Mouse (Mus musculus) midbrain, embryonic 12.5 days (tissue): ENCODE results near the gene Slc44a5. TPM values are rescaled to one million over a fixed set of nuclear protein-coding genes. Genes with fewer than 3 reads are reported as not detected.

ENCODE experiments used
- ATAC-seq: fragments of 200-750 bp; cut with Nextera tagmentation; 2 replicates; pipeline ENCODE4 v1.8.0; 2017; ENCODE audit warnings: low read depth, moderate TSS enrichment, moderate library complexity; ENCODE audit not compliant: low FRiP score
- H3K27ac ChIP-seq: fragments of 300-500 bp; sonication (generic); replicated peaks from 2 replicates; pipeline ENCODE4 v1.5.1; 2016; ENCODE audit warnings: mild to moderate bottlenecking
- H3K27me3 ChIP-seq: fragments of 300-500 bp; sonication (generic); 2 replicates; pipeline ENCODE4 v1.6.1; 2016; ENCODE audit warnings: mild to moderate bottlenecking
- H3K36me3 ChIP-seq: fragments of 300-500 bp; sonication (generic); 2 replicates; pipeline ENCODE4 v1.6.1; 2016
- H3K4me1 ChIP-seq: fragments of 300-500 bp; sonication (generic); 2 replicates; pipeline ENCODE4 v1.6.1; 2016
- H3K4me2 ChIP-seq: fragments of 300-500 bp; sonication (generic); replicated peaks from 2 replicates; pipeline ENCODE4 v1.6.1; 2016; ENCODE audit warnings: mild to moderate bottlenecking, moderate library complexity
- H3K4me3 ChIP-seq: fragments of 300-500 bp; sonication (generic); 2 replicates; pipeline ENCODE4 v1.5.1; 2016; ENCODE audit warnings: mild to moderate bottlenecking
- H3K9ac ChIP-seq: fragments of 300-500 bp; sonication (generic); replicated peaks from 2 replicates; pipeline ENCODE4 v1.6.1; 2016; ENCODE audit warnings: mild to moderate bottlenecking, moderate library complexity
- H3K9me3 ChIP-seq: fragments of 300-500 bp; sonication (generic); 2 replicates; pipeline ENCODE4 v1.6.1; 2016; ENCODE audit warnings: mild to moderate bottlenecking
- WGBS: fragments of 180-500 bp; shearing (Covaris S2); methylation state at CpG from one replicate; pipeline ENCODE4 v1.1.7; 2016; 5-methylcytosine and 5-hydroxymethylcytosine counted together
- polyA plus RNA-seq: library from polyadenylated mRNA; unstranded; fragments of >200 nt; fragmentation: Nextera tagmentation; extraction: Ambion mirVana; gene quantifications from 2 replicates; pipeline ENCODE4 v1.2.1, GENCODE M21; 2016

The Slc44a5 gene
- polyA plus RNA-seq, 1 experiment from 2014 or later, result 6.1 TPM

DNA sequence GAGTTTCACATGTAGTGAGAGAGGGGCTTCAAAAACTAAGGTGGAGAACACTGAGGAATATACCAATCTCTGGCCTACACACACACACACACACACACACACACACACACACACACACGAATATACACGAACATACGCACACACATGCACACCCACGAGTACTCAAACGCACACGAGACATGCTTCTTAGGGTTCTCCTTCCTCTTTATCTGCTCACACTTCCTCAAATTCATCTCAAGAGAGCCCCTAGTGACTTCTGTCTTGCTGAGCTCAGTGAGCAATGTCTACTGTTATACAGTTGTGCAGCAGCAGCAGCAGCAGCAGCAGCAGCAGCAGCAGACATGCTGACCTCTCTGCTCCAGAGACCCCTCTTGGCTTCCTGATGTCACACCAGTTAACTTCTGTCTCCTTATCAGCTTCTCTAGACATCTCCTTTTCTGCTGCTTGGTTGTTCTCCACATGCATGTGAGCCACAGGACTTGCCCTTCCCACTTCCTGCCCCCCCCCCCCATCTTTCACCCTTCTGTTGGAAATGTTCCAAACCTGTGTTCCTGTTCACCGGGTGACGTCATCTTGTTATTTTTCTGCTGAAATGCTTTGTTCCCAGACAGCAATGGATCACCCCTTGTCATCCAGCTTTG is 204.5 kb downstream of the Slc44a5 start:
- ATAC-seq, result no peak

DNA sequence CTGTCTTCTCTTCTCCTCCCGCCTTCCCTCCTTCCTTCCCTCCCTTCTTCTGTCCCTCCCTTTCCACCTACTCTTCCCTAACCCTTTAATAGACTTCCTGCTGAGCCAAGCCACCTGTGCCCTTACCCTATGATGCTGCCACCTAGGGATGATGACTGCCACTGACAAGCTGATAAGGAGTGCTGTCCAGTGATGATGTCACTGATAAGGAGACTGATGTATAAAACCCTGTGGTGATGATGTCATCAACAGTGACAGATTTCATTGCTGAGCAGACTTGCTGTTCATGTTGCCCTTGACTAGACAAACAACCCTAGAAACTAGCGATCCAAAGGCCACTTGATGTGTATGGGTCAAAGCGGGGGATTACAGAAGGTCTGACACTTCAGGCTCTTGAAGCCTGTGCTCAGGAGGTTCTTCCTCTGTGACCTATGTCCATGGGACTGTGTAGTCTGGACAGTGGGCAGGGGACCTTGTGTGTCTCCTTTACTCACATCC is 206.2 kb downstream of the Slc44a5 start:
- Histone ChIP-seq H3K4me1 (no peaks in the 10 kb centered on the region), H3K9me3 (no peaks in the 10 kb centered on the region), H3K27ac (no peak overlapping the region), H3K4me3 (no peak overlapping the region), H3K4me2 (no peak overlapping the region), H3K27me3 (0 out of 2 replicates have a peak, but pooled peaks cover 3% of the 10 kb centered on the region), H3K9ac (no peak overlapping the region), H3K36me3 (no peaks in the 10 kb centered on the region)
- ATAC-seq, result no peak
- WGBS, result 97% methylated on average over 2 of the region's 3 CpGs

More for the DNA sequence above, 204.5 kb downstream of the Slc44a5 start:
- H3K4me3 ChIP-seq, result no peak overlapping the region
- 92% methylated on average over 8 of the region's 8 CpGs for WGBS
- H3K4me1 ChIP-seq, result peaks cover 9% of the 10 kb centered on the region
- no peak overlapping the region for H3K27ac ChIP-seq
- no peak overlapping the region for H3K9ac ChIP-seq
- no peaks in the 10 kb centered on the region for H3K36me3 ChIP-seq
- H3K9me3 ChIP-seq, result no peaks in the 10 kb centered on the region
- H3K27me3 ChIP-seq, result 0 out of 2 replicates have a peak, but pooled peaks cover 3% of the 10 kb centered on the region
- H3K4me2 ChIP-seq, result no peak overlapping the region

DNA sequence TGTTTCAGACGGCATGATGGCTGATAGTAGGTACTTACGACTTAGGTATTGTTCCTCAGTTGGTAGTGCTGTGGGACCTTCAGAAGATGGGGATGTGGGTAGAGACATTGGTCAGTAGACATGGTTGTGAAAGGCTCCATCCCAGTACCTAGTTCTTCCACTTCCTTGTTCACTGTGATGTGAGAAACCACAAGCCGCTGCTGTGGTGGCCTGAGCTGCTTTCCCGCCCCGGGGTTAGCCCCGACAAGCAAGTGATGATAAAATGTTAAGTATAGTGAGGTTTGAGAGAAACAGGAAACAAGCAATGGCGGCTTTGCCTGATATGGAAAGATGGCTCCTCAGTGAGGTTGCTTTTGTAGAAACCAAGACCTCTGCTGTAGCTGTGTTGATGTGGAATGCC is 209.8 kb downstream of the Slc44a5 start:
- H3K27me3 ChIP-seq, result no peaks in the 10 kb centered on the region
- WGBS, result 88% methylated on average over 7 of the region's 7 CpGs
- no peak overlapping the region for H3K4me3 ChIP-seq
- no peak overlapping the region for H3K27ac ChIP-seq
- H3K9ac ChIP-seq, result no peak overlapping the region
- no peaks in the 10 kb centered on the region for H3K36me3 ChIP-seq
- H3K4me1 ChIP-seq, result no peaks in the 10 kb centered on the region
- no peak for ATAC-seq
- no peaks in the 10 kb centered on the region for H3K9me3 ChIP-seq
- no peak overlapping the region for H3K4me2 ChIP-seq

DNA sequence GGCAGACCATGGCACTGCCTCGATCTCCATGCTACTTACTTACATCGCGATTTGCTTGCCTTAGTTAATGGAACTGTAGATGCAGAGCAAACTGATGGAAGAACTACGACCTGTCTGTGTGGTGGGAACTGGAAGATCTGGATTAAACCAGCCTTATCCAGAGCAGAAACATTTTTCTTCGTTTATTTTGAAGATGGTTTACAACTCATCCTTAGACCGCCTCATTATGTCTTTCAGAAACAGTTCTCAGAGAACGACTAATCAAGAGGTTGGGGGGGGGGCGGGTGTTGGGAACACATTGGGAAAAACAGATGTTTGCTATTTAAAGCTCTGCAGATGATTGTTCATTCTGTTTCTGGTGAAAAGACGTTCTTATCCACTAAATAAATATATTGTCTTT is 210.7 kb downstream of the Slc44a5 start:
- Histone ChIP-seq H3K4me2 (no peak overlapping the region), H3K36me3 (no peaks in the 10 kb centered on the region), H3K4me1 (peaks cover 6% of the 10 kb centered on the region; the same call in 1 of the 2 replicates), H3K4me3 (no peak overlapping the region), H3K9ac (no peak overlapping the region), H3K27me3 (no peaks in the 10 kb centered on the region), H3K27ac (no peak overlapping the region), H3K9me3 (no peaks in the 10 kb centered on the region)
- 89% methylated on average over 9 of the region's 9 CpGs for WGBS
- ATAC-seq, result no peak

DNA sequence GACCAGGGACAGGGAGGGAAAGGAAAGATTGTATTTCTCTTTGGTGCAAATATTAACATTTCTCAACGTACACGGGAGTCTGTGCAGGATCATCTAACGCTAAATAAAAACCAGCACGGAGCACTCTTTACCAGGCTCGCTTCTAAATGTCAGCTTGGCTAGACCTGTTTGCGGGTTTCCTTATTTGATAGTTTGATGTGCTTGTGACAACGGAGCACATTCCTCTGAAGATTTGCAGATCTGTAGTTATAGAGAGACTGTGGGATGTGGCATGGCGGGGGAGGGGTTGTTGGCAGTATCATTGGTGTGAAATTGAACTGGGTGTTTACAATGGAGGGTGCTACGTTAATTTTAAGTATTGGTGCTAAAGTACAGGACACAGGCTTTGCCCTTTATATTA is 215.4 kb downstream of the Slc44a5 start:
- Histone ChIP-seq H3K27ac (no peak overlapping the region), H3K9me3 (no peaks in the 10 kb centered on the region), H3K27me3 (no peaks in the 10 kb centered on the region), H3K4me3 (no peak overlapping the region), H3K36me3 (no peaks in the 10 kb centered on the region), H3K4me1 (peaks cover 24% of the 10 kb centered on the region), H3K4me2 (no peak overlapping the region), H3K9ac (no peak overlapping the region)
- no peak for ATAC-seq
- WGBS, result 68% methylated on average over 9 of the region's 9 CpGs

DNA sequence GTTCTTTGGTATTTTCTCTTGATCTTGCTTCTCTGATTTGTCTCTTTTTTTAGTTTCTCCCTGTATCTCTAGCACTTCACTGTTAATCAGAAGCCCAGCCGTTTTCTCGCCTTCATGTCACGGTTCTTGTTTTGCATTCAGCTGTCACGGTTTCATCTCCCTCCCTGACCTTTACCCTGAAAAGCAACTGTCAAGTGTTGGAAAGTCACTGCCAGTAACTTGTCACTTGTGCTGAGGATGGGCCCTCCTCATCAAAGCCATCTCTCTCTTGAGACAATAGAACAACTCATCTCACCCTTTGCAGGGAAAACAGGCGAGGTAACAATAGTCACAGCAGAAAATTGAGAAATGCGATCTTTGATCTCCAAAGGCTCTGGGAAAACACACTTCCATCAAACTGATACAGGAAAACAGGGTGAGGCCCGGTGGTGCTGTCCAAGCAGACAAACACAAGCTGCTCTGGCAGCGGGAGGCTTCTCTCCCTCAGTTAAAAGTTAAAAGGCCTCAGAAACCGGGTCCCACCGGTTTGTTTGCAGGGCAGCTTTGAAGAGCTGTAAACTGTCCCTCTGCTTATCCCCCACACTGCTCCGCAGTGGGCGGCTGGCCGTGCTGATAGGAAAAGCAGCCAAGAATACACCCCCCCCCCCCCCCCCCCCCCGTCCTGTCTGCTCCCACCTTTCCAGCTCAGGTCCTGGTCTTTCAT is 219.2 kb downstream of the Slc44a5 start:
- no peaks in the 10 kb centered on the region for H3K27me3 ChIP-seq
- no peak overlapping the region for H3K4me3 ChIP-seq
- H3K27ac ChIP-seq, result no peak overlapping the region; the same call in 1 of the 2 replicates
- H3K9me3 ChIP-seq, result no peaks in the 10 kb centered on the region
- H3K4me2 ChIP-seq, result peak overlapping the region; percentile 16
- H3K36me3 ChIP-seq, result no peaks in the 10 kb centered on the region
- H3K9ac ChIP-seq, result no peak overlapping the region
- 6% methylated on average over 11 of the region's 14 CpGs for WGBS
- ATAC-seq, result peak; percentile 25; the same call in 1 of the 2 replicates
- peaks cover 35% of the 10 kb centered on the region for H3K4me1 ChIP-seq

DNA sequence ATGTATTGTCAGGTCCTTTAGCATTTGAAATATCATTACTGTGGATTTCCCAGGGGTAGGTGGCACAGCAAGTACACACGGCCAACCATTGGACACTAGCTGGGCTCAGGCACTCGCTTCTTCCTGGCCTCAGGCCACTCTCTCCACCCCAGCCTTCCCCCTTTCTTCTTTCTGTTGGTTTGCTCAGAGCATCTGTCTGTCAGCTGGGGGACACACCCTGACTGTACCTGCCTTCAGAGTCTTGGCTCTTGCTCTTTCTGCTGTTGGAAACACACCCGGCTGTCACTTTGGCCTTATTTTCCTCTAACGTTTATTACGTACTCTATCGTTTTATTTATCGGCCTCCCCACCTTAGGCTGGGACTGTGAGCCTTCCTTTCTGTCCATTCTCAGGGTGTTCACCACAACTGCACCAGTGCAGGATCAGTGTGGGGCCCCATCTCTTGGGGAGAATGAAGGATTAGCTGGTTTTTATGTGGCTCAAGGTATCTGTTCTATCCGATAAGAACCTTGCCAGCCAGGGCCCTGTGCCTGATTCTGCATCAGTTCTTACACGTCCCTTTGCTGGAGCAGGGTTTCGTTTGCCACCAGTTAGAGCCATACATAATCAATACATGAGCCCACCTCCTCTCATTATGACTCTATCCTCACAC is 220.1 kb downstream of the Slc44a5 start:
- H3K27ac ChIP-seq, result no peak overlapping the region; the same call in 1 of the 2 replicates
- peak; percentile 21; the same call in 1 of the 2 replicates for ATAC-seq
- no peaks in the 10 kb centered on the region for H3K36me3 ChIP-seq
- peak overlapping the region; percentile 16 for H3K4me2 ChIP-seq
- 54% methylated on average over 10 of the region's 10 CpGs for WGBS
- no peaks in the 10 kb centered on the region for H3K27me3 ChIP-seq
- no peak overlapping the region for H3K4me3 ChIP-seq
- no peak overlapping the region for H3K9ac ChIP-seq
- peaks cover 35% of the 10 kb centered on the region for H3K4me1 ChIP-seq
- no peaks in the 10 kb centered on the region for H3K9me3 ChIP-seq

DNA sequence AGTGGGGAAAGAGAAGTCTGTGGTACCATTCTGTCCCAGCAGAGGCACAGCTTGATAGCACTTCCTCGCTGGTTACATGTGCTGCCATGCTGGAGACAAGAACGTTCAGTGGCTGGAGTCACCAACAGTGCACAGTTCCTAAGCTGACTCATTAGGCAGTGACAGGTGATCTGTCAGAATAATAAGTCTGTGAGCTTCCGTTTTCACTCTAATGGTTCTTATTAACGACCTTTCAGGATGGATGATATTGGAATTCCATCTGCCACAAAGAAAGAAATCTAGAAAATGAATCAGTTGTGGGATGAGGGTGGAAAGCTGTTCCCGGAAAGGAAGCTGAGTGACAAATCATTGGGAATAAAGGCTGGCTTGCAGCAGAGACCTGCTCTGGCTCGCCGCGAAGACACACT is 227.2 kb downstream of the Slc44a5 start:
- whole genome bisulfite sequencing, result 79% methylated on average over 8 of the region's 8 CpGs
- H3K9me3 ChIP-seq, result no peaks in the 10 kb centered on the region
- H3K4me1 ChIP-seq, result no peaks in the 10 kb centered on the region
- H3K27ac ChIP-seq, result no peak overlapping the region
- no peak overlapping the region for H3K4me2 ChIP-seq
- H3K36me3 ChIP-seq, result no peaks in the 10 kb centered on the region
- no peak overlapping the region for H3K4me3 ChIP-seq
- ATAC-seq, result no peak
- no peak overlapping the region for H3K9ac ChIP-seq
- no peaks in the 10 kb centered on the region for H3K27me3 ChIP-seq

DNA sequence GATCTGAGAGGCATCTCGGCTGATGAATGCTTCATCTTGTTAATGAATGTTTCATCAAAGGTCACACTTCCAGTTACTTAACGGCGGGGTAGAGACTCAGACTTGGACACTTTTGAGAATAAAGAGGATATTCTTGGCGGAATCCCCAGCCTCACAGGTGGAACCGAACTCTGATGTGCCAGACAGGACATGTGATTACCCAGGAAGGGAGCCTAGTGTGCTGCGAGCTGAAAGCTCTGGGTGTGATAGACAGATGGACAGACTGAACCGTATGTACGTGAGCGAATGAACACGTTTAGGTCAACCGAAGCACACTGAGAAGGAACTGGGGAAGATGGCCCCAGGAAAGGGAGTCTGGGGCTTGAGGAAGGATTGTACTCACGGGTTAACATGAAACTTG is 228.6 kb downstream of the Slc44a5 start:
- WGBS, result 94% methylated on average over 12 of the region's 12 CpGs
- no peak overlapping the region for H3K9ac ChIP-seq
- H3K36me3 ChIP-seq, result no peaks in the 10 kb centered on the region
- H3K4me1 ChIP-seq, result no peaks in the 10 kb centered on the region
- H3K27me3 ChIP-seq, result no peaks in the 10 kb centered on the region
- ATAC-seq, result no peak
- no peaks in the 10 kb centered on the region for H3K9me3 ChIP-seq
- no peak overlapping the region for H3K27ac ChIP-seq
- H3K4me2 ChIP-seq, result no peak overlapping the region
- H3K4me3 ChIP-seq, result no peak overlapping the region

DNA sequence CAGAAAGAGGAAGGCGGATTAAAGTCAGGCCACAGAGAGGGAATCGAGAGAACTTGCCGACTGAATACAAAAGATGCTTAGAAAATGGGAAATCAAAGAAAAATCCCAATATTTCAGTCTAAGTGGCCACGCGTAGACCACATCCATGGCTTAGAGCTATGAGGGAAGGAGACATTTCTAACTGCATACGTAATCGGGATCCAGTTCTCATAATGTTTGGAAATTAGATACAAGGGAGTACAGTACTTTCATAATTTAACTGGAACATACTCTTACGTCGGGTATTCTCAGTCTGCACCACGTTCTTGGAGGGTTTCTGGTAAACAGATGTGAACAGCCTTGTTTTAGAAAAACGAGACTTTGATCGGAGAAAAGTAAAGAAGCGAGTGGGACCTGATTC is 229.1 kb downstream of the Slc44a5 start:
- H3K9me3 ChIP-seq, result no peaks in the 10 kb centered on the region
- no peaks in the 10 kb centered on the region for H3K27me3 ChIP-seq
- H3K36me3 ChIP-seq, result no peaks in the 10 kb centered on the region
- H3K9ac ChIP-seq, result no peak overlapping the region
- H3K4me3 ChIP-seq, result no peak overlapping the region
- no peaks in the 10 kb centered on the region for H3K4me1 ChIP-seq
- H3K27ac ChIP-seq, result no peak overlapping the region
- no peak overlapping the region for H3K4me2 ChIP-seq
- 92% methylated on average over 13 of the region's 13 CpGs for WGBS
- ATAC-seq, result no peak

DNA sequence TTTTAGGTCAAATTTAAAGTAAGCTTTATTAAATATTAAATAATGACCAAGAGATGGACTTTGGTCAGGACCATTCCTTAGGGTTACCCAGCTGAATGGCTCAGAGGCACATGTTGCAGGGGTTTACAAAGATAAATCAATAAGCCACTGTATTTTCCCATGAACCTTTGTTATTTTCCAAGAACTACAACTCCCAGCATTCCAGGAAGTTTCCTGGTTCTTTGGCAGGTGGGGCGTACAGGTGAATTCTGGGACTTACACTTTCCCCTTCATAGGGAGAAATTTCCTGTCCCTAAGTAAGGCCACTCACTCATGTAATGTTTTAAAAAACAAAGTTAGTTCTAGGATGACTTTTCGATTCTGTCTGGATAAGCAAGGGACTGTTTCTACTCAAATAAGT is 235.2 kb downstream of the Slc44a5 start:
- Histone ChIP-seq H3K27ac (no peak overlapping the region), H3K4me1 (peaks cover 16% of the 10 kb centered on the region), H3K4me3 (no peak overlapping the region), H3K9me3 (no peaks in the 10 kb centered on the region), H3K9ac (no peak overlapping the region), H3K27me3 (no peaks in the 10 kb centered on the region), H3K4me2 (no peak overlapping the region), H3K36me3 (no peaks in the 10 kb centered on the region)
- no peak for ATAC-seq
- 96% methylated on average over 2 of the region's 2 CpGs for WGBS

DNA sequence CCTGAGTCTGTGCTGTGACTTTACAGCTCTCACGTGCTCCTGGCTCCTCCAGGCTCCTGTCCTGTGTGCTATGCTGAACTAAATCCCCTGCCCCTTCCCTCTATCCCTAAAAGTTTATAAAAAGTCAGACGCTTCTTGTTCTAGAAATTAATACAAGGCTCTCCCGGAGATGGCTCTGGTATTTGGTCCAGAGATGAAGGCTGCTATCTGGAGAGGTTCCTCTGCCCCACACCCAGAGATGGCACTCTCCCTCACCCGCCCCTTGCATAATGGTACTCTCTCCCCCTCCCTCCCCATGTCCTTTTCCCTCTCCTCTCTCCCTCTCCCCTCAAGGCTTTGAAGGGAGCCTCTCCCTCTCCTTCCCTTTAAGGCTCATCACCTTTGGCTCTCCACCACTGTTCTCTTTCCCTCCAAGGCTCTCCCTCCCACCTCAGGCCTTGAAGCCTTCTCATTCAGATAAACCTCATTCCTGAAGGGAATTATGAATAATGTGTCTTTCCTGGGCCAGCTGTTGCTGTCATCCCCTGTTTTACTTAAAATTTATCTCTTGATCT is 236.0 kb downstream of the Slc44a5 start:
- no peak overlapping the region for H3K27ac ChIP-seq
- H3K4me1 ChIP-seq, result peaks cover 16% of the 10 kb centered on the region
- H3K27me3 ChIP-seq, result no peaks in the 10 kb centered on the region
- no peak overlapping the region for H3K4me2 ChIP-seq
- no peak overlapping the region for H3K4me3 ChIP-seq
- peak; percentile 42; the same call in 1 of the 2 replicates for ATAC-seq
- no peaks in the 10 kb centered on the region for H3K9me3 ChIP-seq
- WGBS, result 49% methylated on average over 4 of the region's 4 CpGs
- no peak overlapping the region for H3K9ac ChIP-seq
- no peaks in the 10 kb centered on the region for H3K36me3 ChIP-seq
